Mouse (Mus musculus) layer of hippocampus, adult 6 months (tissue): ENCODE results near the gene Gpx5. TPM values are rescaled to one million over a fixed set of nuclear protein-coding genes. Genes with fewer than 3 reads are reported as not detected.

Experiments used
- long read RNA-seq, 2 experiments: library from polyadenylated mRNA; unstranded; transcript quantifications; one replicate each; pipeline ENCODE4 v2.0.0; 2019 to 2020
- polyA plus RNA-seq: library from polyadenylated mRNA; unstranded; fragments of <200 nt; fragmentation: Nextera tagmentation; gene quantifications from 2 replicates; pipeline ENCODE4 v1.2.3, GENCODE M21; 2021

The Gpx5 gene
- not detected in 2 replicates for polyA plus RNA-seq
- long read RNA-seq, experiment 1 = 0 reads
- long read RNA-seq, experiment 2 = 0 reads

DNA sequence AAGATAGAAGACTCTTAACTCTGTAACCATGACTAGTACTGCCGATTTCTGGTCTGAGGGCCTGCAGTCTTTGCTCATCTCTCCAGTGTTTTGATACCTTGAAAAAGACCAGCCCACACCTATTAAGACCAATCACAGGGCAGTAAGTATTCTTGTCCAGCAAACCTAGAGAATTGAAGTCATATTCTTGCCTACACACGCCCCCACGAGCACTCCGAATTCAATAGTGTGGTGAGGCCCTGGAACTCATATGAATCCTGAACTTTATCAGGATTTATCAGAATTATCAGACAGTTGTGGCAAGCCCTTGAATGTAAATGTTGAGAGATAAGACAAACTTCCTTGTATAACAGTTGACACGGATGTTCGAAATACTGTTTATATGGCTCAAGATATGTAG is at the start of gene Gpx5:
TSS of gene Gpx5 (minus strand) at position 101 of the 400 bp plus-strand sequence.

DNA sequence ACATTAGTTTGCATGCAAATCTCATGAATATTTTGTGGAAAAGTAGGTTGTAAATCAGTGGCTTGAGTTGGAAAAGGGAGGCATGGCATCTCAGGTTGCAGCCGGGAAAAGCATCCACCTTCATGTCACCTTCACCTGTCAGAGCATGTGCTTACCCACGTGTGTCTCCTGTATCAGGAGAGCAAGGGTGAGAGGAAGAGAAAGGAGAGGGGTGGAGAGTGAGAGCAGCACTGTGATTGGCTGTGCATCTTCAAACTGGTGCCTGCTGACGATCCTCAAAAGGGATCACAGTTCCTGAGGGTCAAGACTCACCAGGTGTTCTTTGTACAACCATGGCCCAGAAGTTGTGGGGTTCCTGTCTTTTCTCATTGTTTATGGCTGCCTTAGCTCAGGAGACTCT is 19.4 kb upstream of the Gpx5 start, which contains the start of gene Gpx6:
TSS of gene Gpx6 (plus strand) at position 200 of the 400 bp plus-strand sequence.

Other genes with a start within 250 kb of the Gpx5 start
- gene Olfr1370, start 217.8 kb downstream of the Gpx5 start, polyA plus RNA-seq = not detected in 2 replicates
- 0.06 TPM in 1 of 2 replicates, not detected in the other for gene Olfr1369-ps1, start 181.2 kb downstream of the Gpx5 start, polyA plus RNA-seq
- gene Olfr263, start 163.1 kb downstream of the Gpx5 start, polyA plus RNA-seq = not detected in 2 replicates
- not detected in 2 replicates for gene Olfr1368, start 146.9 kb downstream of the Gpx5 start, polyA plus RNA-seq
- gene Trim27, start 113.3 kb downstream of the Gpx5 start, polyA plus RNA-seq = 36.6 and 42.5 TPM in 2 replicates
- not detected in 2 replicates for gene Gpx6, start 19.4 kb upstream of the Gpx5 start, polyA plus RNA-seq
- not detected in 2 replicates for gene Olfr1367, start 54.2 kb upstream of the Gpx5 start, polyA plus RNA-seq
- gene Zscan12, start 70.1 kb upstream of the Gpx5 start, polyA plus RNA-seq = 5.1 and 5.6 TPM in 2 replicates
- gene Zkscan3, start 110.0 kb upstream of the Gpx5 start, polyA plus RNA-seq = 11.7 and 13.0 TPM in 2 replicates
- gene Pgbd1, start 148.3 kb upstream of the Gpx5 start, polyA plus RNA-seq = 0.99 and 1.1 TPM in 2 replicates
- gene Zscan26, start 161.0 kb upstream of the Gpx5 start, polyA plus RNA-seq = 39.6 and 60.7 TPM in 2 replicates
- 1.4 and 1.6 TPM in 2 replicates for gene Nkapl, start 175.8 kb upstream of the Gpx5 start, polyA plus RNA-seq
- 3.1 and 3.3 TPM in 2 replicates for gene Zkscan4, start 186.2 kb upstream of the Gpx5 start, polyA plus RNA-seq
- gene Gm10065, start 186.7 kb upstream of the Gpx5 start, polyA plus RNA-seq = 1.8 TPM in 1 of 2 replicates, not detected in the other
- gene AK157302, start 202.5 kb upstream of the Gpx5 start, polyA plus RNA-seq = 1.8 and 2.1 TPM in 2 replicates
- 13.0 and 13.4 TPM in 2 replicates for gene Gm11273, start 208.7 kb upstream of the Gpx5 start, polyA plus RNA-seq
- 1.6 and 2.7 TPM in 2 replicates for gene Zkscan8, start 238.4 kb upstream of the Gpx5 start, polyA plus RNA-seq